Mouse (Mus musculus): ENCODE measurements at regions not wholly inside any gene's neighbourhood (a gene's known extent, or its start where the extent isn't known, plus 50 kb on each side); places are given as distances from the start of the nearest gene placed in this dataset.

DNA sequence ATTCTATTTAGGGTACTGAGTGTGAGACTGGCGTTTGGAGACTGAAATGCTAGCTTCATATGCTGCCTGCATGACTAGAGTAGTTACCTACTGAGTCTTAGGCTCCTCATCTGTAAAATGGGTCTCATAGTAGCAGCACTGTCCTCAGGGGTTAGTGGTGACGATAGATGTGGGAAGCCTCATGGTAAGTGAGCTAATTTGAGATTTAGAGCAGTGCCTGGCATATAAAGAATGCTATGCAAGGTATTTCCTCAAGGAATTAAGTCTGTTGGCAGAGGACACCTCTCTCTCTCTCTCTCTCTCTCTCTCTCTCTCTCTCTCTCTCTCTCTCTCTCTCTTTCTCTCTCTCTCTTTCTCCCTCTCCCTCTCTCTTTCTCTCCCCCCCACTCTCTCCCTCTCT, 257.4 kb downstream of the 4933412E24Rik start:
- TF ChIP-seq CTCF (IDR thresholded peaks at IDR 0.05; ENCODE audit: low read depth) (no peak), EP300 (IDR thresholded peaks at IDR 0.05; ENCODE audit: low read depth) (no peak)

All from liver, postnatal 0 days (tissue).